Mouse (Mus musculus) bone marrow, adult 2 months (tissue): ENCODE results near the gene Oas1c. TPM values are rescaled to one million over a fixed set of nuclear protein-coding genes. Genes with fewer than 3 reads are reported as not detected.

Experiments
- H3K27ac ChIP-seq: fragments of 200-500 bp; 2 replicates; pipeline ENCODE4 v1.5.1; 2012; ENCODE audit warnings: low read depth, mild to moderate bottlenecking, control low read depth, inconsistent platforms, low read length; ENCODE audit not compliant: control insufficient read depth, poor library complexity, insufficient read depth
- H3K4me1 ChIP-seq: fragments of 200-500 bp; 2 replicates; pipeline ENCODE4 v1.6.1; 2011; ENCODE audit warnings: low read length; ENCODE audit not compliant: control insufficient read depth, insufficient read depth
- H3K4me3 ChIP-seq: fragments of 200-500 bp; replicated peaks from 2 replicates; pipeline ENCODE3; 2011; ENCODE audit warnings: mild to moderate bottlenecking, low read depth, low read length, control low read depth; ENCODE audit not compliant: control insufficient read depth
- CTCF ChIP-seq: fragments of 200-500 bp; IDR thresholded peaks from 2 replicates; pipeline ENCODE4 v1.5.1; 2011; ENCODE audit warnings: low read length, control low read depth; ENCODE audit not compliant: control insufficient read depth, insufficient read depth
- POLR2A ChIP-seq: fragments of 200-500 bp; IDR thresholded peaks from 2 replicates; pipeline ENCODE4 v1.6.1; 2011; ENCODE audit warnings: low read depth, mild to moderate bottlenecking, control low read depth, low read length, borderline replicate concordance; ENCODE audit not compliant: control insufficient read depth
- WGBS: fragments of 180-500 bp; shearing (Covaris S2); methylation state at CpG from one replicate; pipeline ENCODE4 v1.1.7; 2018; 5-methylcytosine and 5-hydroxymethylcytosine counted together
- polyA plus RNA-seq: library from polyadenylated mRNA; stranded (reverse); fragments of >200 nt; gene quantifications from 2 replicates; pipeline ENCODE4 v1.2.4, GENCODE M21; 2011; ENCODE audit warnings: low replicate concordance; ENCODE audit not compliant: missing spikeins, insufficient read depth, insufficient read length

Oas1c gene
- polyA plus RNA-seq, 1 experiment: 12.1 TPM

DNA sequence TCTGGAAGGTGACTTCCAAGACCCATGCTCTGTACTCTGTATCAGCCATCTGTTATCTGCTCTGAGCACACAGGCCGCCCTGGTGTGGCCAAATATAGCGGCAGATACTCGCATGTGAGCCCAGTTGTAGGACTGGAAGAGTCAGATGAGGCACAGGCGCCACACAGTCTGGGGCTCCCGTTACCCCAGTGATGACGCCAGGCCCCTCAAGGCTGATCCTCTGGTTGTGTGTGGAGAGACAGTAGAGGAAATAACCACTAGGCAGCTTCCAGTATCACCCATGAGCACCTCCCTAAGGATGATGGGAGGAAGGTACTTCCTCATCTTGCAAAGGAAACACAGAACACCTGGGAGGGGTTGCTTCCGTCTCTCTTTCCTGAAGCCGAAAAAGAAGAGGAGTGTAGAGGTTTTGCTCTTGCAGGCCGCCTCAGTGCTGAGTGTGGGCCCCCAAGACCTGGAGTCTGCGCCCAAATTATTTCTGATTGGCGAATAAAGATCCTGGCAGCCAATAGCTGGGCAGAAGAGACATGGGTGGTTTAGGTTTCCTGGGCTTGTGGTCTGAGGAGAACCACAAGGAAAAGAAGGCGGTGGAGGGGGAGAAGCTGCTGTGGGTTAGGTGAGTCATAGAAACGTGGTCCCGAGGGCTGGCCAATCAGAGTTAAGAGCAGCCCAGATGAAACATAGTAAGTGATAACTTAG, 36.9 kb downstream of the Oas1c start:
- Histone ChIP-seq H3K4me3 (peak overlapping the region; percentile 43), H3K27ac (peak overlapping the region; percentile 84), H3K4me1 (peaks cover 13% of the 10 kb centered on the region)
- 2% methylated on average over 14 of the region's 14 CpGs for WGBS
- TF ChIP-seq POLR2A (peak; percentile 54; the same call in 1 of the 2 replicates), CTCF (no peak)

GRCm38 (mm10) chr5:120769396-120769795, 42.9 kb downstream of the Oas1c start:
- peak overlapping the region; percentile 27 for H3K27ac ChIP-seq
- H3K4me1 ChIP-seq: peaks cover under 1% of the 10 kb centered on the region; the same call in 1 of the 2 replicates
- TF ChIP-seq CTCF: no peak
- no peak for TF ChIP-seq POLR2A
- H3K4me3 ChIP-seq: no peak overlapping the region
- WGBS: 64% methylated on average over 3 of the region's 3 CpGs

DNA sequence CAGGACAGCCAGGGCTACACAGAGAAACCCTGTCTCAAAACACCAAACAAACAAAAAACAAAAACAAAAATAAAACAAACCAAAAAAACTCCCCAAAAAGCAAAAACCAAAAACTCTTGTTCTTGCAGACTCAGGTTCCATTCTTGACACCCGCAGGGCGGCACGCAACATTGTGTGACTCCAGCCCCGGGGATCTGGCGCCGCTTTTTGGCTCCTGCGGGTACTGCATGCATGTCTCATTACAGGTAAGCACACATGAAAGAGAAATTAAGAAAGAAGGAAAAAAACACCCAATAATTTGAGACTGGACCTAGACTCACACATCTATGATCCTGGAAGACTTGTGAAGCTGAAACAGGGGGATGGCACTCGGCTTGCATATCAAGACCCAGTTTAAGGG, 47.3 kb downstream of the Oas1c start:
- 81% methylated on average over 8 of the region's 8 CpGs for WGBS
- TF ChIP-seq POLR2A: no peak
- no peak for TF ChIP-seq CTCF
- H3K27ac ChIP-seq: no peak overlapping the region
- H3K4me3 ChIP-seq: no peak overlapping the region
- no peaks in the 10 kb centered on the region for H3K4me1 ChIP-seq

DNA sequence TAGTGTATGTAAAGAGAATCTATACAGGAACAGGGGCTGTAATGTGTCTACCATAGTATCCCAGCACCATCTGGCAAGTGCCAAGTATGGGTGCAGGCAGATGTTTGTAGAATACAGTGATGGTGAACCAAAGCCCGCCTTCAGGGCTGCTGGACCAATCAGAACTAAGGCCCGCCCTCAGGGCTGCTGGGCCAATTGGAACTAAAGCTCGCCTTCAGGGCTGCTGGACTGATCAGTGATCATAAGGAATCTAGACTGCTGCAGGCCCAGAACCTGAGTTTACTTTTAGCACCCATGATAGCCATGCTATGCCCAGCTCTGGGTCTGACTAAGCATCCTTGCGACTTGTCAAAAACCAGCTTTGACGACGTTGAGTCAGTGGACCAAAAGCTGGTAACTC, 50.4 kb downstream of the Oas1c start:
- WGBS: 90% methylated on average over 6 of the region's 6 CpGs
- no peak for TF ChIP-seq CTCF
- no peak for TF ChIP-seq POLR2A
- Histone ChIP-seq H3K4me3 (no peak overlapping the region), H3K27ac (no peak overlapping the region), H3K4me1 (no peaks in the 10 kb centered on the region)

DNA sequence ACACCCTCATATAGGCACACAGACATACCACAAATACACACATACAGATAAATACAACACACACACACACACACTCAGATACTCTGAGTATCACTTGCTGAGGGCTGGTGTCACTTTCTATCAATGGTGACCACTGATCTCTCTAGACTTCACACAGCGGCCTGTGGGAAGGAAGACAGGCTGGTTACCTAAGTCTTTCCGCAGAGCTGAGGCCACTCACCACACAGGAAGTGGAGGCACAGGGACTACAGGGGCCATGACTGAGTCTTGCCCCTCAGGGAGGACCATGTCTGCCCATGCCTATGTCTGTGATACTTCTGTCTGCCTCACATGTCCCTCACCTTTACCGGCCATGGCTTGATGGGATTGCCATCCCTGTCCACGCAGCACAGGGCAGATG, 58.1 kb downstream of the Oas1c start:
- H3K27ac ChIP-seq: no peak overlapping the region
- peaks cover 5% of the 10 kb centered on the region; the same call in 1 of the 2 replicates for H3K4me1 ChIP-seq
- no peak for TF ChIP-seq POLR2A
- no peak for TF ChIP-seq CTCF
- 45% methylated on average over 4 of the region's 4 CpGs for WGBS
- H3K4me3 ChIP-seq: no peak overlapping the region

DNA sequence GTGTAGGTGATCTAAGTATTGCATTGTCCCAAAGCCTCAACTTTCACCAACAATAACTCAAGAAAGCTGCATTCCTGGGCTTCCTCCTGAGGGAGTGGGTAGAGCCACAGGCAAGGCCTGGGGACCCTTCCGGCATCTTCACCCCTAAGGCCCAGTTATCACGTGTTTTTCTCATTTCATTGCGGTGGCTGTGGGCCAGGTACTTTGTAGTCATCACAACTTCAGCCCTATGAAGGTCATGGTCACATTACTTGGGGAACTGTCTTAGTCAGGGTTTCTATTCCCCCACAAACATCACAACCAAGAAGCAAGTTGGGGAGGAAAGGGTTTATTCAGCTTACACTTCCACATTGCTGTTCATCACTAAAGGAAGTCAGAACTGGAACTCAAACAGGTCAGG, 59.5 kb downstream of the Oas1c start:
- WGBS: 83% methylated on average over 3 of the region's 3 CpGs
- Histone ChIP-seq H3K4me1 (peaks cover 5% of the 10 kb centered on the region; the same call in 1 of the 2 replicates), H3K4me3 (no peak overlapping the region), H3K27ac (no peak overlapping the region)
- TF ChIP-seq CTCF: no peak
- TF ChIP-seq POLR2A: no peak

GRCm38 (mm10) chr5:120751206-120751605, 61.1 kb downstream of the Oas1c start:
- Histone ChIP-seq H3K4me1 (peaks cover 5% of the 10 kb centered on the region; the same call in 1 of the 2 replicates), H3K4me3 (no peak overlapping the region), H3K27ac (no peak overlapping the region)
- no peak for TF ChIP-seq POLR2A
- no peak for TF ChIP-seq CTCF
- 76% methylated on average over 3 of the region's 3 CpGs for WGBS

Other genes starting within 250 kb of the Oas1c start
- 34.6 and 46.7 TPM in 2 replicates for gene Tpcn1, start 223.8 kb downstream of the Oas1c start, polyA plus RNA-seq
- 3.7 and 7.2 TPM in 2 replicates for gene Iqcd, start 223.5 kb downstream of the Oas1c start, polyA plus RNA-seq
- 1.9 and 3.4 TPM in 2 replicates for gene Rita1, start 199.9 kb downstream of the Oas1c start, polyA plus RNA-seq
- gene Ddx54, start 199.8 kb downstream of the Oas1c start, polyA plus RNA-seq: 17.2 and 32.0 TPM in 2 replicates
- not detected in 2 replicates for gene Cfap73, start 178.3 kb downstream of the Oas1c start, polyA plus RNA-seq
- 1.6 and 4.6 TPM in 2 replicates for gene Rasal1, start 163.7 kb downstream of the Oas1c start, polyA plus RNA-seq
- gene Dtx1, start 100.6 kb downstream of the Oas1c start, polyA plus RNA-seq: 2.7 and 3.6 TPM in 2 replicates
- gene Oas2, start 62.7 kb downstream of the Oas1c start, polyA plus RNA-seq: 12.2 and 25.1 TPM in 2 replicates
- gene Oas3, start 34.9 kb downstream of the Oas1c start, polyA plus RNA-seq: 16.2 and 19.9 TPM in 2 replicates
- 3.7 TPM in 1 of 2 replicates, not detected in the other for gene Oas1e, start 17.0 kb downstream of the Oas1c start, polyA plus RNA-seq
- gene Oas1f, start 34.9 kb upstream of the Oas1c start, polyA plus RNA-seq: not detected in 2 replicates
- not detected in 2 replicates for gene Oas1h, start 48.9 kb upstream of the Oas1c start, polyA plus RNA-seq
- 10.0 and 23.1 TPM in 2 replicates for gene Oas1g, start 75.1 kb upstream of the Oas1c start, polyA plus RNA-seq
- gene Oas1a, start 95.0 kb upstream of the Oas1c start, polyA plus RNA-seq: 4.9 and 8.9 TPM in 2 replicates
- not detected in 2 replicates for gene Oas1d, start 102.0 kb upstream of the Oas1c start, polyA plus RNA-seq
- not detected in 2 replicates for gene Rph3a, start 197.6 kb upstream of the Oas1c start, polyA plus RNA-seq